Mouse (Mus musculus) urinary bladder, adult 2 months (tissue): ENCODE results near the gene Shf. TPM values are rescaled to one million over a fixed set of nuclear protein-coding genes. Genes with fewer than 3 reads are reported as not detected.
"Not testable (repeated sequence)": the region's sequence is repeated elsewhere in the genome, so short reads cannot be mapped to it uniquely, and the experiment has no call there.

Experiments used
- DNase-seq: peaks from one replicate; pipeline ENCODE4 v3.0.0; 2022; ENCODE audit warnings: low spot score
- polyA plus RNA-seq: library from polyadenylated mRNA; depleted of rRNA; stranded (reverse); fragments of >200 nt; gene quantifications from 2 replicates; pipeline ENCODE4 v1.2.3, GENCODE M21; 2012

Shf gene
- polyA plus RNA-seq, 1 experiment = 8.2 TPM

- DNase-seq = peak; percentile 93
Observed at GRCm38 (mm10) chr2:122348531-122349131, 20.3 kb downstream of the Shf start.

- DNase-seq = no peak
Observed at GRCm38 (mm10) chr2:122347257-122347656, 21.7 kb downstream of the Shf start.

DNA sequence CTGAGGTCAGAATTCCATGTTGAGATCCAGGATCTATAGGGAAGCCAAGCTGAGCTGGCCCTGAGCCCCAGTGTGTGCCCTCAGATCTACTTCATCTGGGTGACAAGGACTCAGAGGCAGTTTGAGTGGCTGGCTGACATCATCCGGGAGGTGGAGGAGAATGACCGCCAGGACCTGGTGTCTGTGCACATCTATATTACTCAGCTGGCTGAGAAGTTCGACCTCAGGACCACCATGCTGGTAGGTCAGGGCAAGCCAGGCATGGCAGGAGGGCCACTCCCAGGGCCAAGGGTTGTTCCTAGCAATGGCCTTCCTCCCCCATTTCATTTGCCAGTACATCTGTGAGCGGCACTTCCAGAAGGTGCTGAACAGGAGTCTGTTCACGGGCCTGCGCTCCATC, 22.8 kb downstream of the Shf start:
- not testable (repeated sequence) for DNase-seq

DNA sequence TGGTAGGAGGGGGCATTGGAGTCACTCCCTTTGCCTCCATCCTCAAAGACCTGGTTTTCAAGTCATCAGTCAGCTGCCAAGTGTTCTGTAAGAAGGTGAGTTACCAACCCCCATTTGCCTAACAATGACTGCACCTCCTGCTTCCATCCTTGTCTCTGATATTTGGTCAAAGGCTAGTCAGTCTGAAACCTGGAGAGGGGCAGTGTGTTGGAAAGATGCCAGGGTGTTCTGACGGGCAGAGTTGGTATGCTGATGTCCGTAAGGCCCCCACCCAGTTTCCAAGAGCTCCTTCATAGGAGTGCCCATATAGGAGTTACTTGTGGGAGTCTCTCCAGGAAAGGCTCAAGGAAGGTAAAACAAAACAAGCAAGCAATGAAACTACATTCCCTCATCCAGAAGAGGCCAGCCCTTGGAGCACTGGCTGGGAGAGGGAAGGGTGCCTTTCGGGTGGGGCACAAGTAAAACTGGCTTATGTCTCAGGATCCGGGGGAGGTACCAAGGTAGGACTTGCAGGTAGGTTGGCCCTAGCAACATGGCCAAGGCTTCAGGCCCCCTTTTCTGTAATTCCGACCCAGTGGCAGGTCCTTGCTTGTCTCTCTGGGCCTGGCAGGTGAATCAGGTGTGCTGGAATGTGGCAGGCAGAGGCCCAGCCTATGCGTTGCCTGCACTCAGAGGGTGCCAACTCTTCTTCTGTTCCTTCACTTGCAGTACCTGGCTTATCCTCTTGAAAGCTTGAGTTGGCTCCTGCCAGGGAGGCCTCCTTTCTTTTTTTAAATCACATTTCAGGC, 23.7 kb downstream of the Shf start:
- peak; percentile 40 for DNase-seq

DNA sequence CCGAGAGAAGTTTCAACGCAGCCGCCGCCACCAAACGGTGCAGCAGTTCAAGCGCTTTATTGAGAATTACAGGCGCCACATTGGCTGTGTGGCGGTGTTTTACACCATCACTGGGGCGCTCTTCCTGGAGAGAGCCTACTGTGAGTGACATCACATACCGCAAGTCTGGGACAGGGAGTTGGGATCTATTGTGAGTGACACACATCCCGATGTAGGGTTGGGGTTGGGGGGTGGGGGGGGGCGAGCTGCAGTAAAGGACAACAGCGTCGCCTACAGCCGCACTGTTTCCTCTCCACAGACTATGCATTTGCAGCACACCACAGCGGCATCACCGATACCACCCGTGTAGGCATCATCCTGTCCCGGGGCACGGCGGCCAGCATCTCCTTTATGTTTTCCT, 31.7 kb downstream of the Shf start:
- no peak for DNase-seq

GRCm38 (mm10) chr2:122334170-122334569, 34.8 kb downstream of the Shf start:
- DNase-seq = no peak

DNA sequence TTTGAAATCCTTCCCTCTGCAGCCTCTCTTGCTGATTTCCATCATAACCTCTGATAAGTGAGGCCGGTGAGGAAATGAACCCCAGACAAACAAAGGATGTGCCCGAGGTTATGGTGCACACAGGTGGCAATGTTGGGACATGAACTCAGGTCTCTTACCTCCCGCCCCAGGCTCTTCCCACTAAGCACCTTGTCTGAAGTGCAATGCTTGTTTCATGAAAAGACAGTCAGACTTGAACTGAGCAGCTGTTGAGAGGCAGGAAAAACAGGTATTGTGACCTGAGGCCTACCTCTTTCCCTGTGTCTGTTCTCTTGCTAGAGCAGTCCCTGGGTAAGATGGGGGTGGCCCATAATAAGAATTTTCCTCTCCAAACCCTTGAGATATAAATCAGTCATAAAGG, 36.7 kb downstream of the Shf start:
- DNase-seq = no peak

GRCm38 (mm10) chr2:122330317-122330716, 38.6 kb downstream of the Shf start:
- DNase-seq = not testable (repeated sequence)

GRCm38 (mm10) chr2:122327986-122328385, 41.0 kb downstream of the Shf start:
- DNase-seq = no peak

GRCm38 (mm10) chr2:122325361-122325760, 43.6 kb downstream of the Shf start:
- DNase-seq = no peak

DNA sequence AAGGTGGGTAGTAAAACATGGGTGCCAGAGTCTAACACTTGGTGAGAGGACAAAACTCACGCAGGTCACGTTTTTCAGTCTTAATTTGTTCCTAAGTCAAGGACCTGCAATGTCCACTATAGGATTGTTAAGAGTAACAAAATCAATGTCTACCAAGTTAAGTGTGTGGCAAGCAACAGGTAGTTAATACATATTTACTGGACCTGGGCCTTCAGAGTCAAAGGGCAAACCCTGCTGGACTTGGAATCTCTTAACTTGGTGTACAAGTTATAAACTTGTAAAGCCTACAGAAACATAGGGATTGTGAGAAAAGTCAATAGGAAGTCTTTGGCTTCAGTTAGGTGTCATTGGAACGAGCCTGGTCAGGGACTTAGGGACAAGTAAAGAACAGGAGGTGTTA, 44.4 kb downstream of the Shf start:
- no peak for DNase-seq

DNA sequence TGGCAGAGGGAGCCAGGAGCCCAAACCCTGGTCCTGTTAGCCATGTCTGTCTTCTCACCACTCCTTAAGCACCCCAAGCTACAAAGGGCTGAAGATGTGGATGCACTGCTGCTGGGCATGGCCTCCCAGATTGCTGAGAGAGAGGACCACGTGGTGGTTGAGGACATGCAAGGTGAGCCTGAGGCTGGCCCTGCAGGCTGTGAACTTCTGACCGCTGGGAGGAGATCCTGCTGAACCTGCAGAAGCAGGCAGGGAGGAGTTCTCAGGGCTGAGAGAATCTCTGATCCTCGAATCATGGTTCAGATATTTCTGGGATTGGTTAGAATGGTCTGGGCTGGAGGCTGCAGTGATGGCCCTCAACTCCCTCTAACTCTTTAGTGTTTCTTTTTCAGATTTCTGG, 45.0 kb downstream of the Shf start:
- no peak for DNase-seq

GRCm38 (mm10) chr2:122317384-122317783, 51.6 kb downstream of the Shf start:
- DNase-seq = no peak

DNA sequence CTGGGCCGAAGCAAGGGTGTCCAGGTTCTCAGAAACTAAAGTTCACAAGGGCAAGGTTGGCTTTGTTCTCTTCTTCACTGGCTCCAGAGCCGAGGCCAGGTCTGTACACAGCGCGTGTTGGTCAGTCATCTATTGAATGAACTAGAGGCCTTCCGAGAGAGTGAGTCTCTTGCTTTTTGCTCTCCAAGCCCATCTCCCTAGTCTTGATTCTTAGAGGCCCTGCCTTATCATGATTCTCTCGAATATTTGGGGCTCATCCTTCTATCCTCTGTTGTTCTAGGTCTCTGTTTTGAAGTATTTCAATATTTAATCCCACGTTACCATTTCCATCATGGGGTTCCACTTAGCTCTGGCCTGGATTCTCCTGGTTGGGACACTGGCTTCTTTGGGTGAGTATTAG, 53.6 kb downstream of the Shf start, which contains the start of gene Duox1:
Gene Duox1, plus strand, starts transcription at position 301 of the 400 bp plus-strand sequence.
- DNase-seq = no peak

DNA sequence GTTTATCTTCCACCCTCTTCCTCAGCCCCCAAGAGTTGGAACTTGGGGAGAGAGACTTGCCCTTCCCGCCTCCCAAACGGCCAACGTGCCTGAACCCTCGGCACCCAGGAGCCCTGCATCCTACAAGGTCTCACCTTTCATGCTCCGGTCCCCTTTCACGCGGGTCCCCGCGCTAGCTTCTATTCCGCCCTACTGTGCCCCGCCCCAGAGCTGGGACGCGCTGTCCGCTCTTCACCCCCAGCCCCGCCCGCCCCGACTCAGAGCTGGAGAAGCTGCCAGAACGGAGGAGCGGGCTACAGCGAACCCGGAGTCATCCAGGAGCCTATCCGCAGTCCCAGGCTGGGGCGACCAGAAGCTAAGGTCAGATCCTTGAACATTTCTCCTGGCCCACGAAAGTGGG, 55.4 kb downstream of the Shf start, which contains the start of gene Duoxa1:
Gene Duoxa1, minus strand, starts transcription at position 195 of the 400 bp plus-strand sequence.
- no peak for DNase-seq

DNA sequence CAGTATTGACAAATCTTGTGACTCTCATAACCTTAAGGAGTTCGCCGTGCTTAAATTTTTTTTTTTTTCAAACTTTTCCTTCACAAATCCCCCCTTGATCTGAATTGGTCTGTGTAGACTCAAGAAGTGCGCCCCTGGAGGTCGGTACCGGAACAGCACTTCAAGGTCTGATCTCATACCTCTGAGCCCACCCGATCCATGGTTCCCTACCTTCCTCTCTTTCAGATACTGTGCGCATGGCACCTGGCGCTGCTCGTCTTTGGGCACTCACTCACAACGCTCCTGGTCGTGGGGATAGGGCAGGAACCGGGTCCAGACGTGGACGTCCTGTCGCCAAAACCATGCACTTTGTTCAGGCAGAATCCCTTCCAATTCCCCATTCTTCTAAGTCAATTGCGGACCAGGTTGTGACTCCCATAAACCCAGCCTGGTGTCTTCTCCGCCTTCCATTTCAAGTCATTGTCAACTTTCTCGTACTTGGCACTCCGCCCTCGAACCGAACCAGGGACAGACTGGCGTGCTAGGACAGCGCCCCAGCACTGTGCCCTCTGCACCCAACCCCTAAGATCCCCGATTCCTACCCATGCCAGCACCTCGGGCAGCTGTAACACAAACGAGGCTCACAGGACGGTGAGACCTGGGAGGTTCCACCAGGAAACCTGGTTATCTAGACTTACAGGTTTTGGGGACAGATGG, 56.1 kb downstream of the Shf start:
- DNase-seq = peak; percentile 54

DNA sequence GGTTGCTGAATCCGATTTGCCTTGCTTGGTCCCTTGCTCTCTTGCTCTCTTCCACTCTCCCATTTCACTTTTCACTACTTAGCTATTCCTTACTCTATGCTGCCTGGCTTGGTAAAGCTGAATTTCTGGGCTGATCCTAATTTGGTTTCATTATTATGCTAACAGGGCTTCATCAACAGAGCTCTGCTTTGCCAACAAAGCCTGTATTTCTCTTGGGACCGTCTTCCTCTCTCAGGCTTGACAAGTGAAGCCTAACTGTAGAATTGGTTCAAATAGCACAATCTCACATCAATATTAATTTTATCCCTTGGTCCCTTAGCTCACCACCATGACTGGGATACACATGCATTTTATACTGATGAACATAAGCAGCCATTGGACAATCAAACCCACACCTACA, 57.4 kb downstream of the Shf start:
- no peak for DNase-seq

DNA sequence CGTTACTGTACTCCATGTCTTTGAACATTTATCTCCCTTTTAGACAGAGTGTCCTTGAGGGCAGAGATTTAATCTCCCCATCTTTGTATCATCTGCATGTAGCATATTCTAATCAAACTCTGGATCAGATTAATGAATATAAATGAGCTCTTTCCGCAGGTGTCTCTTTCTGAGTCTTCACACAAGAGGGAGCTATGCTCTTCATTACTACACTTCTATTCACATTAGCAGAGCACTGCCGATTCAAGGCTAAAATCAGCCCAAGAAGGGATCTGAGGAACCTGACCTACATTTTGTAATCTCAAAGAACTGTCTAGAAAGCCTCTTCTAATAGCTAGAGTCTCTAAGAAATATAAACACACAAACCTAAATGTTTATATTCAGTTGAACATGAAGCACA, 59.3 kb downstream of the Shf start:
- DNase-seq = no peak

GRCm38 (mm10) chr2:122306184-122306583, 62.8 kb downstream of the Shf start:
- DNase-seq = no peak

DNA sequence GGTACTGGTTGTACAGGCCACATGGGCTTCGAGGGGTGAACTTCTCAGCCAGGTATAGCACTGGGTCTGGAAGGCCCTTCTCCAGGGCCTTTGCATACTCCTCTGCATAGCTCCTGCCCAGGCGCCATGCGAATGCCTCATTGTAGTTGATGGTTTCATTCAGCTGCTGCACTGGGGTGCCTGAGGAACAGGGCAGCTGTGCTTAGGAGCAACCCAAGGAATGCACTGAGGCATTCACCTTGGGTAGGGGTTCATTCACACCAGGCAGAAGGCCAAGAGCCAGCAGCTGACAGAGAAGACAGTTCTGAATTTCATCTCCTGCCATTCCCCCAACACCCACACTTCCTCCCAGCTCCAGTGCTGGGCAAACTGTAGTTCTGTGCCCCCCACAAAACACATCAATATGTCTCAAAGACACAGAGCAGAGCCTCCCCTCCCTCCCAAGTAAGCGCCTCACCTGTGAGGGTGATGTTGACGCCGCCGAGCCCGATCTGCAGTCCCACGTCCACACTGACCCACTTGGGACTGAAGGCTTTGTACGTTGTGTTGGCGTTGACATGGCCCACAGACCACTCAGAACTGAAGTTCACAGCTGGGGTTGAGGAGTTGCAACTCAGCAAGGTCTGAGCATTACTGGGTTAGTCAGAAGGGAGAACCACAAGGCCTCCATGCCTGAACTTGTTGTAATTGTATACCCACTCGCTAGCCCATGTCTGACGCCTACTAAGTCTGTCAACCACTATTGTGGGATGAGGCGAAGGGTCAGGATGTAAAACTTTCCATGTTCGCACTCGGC, 63.7 kb downstream of the Shf start:
- DNase-seq = no peak

DNA sequence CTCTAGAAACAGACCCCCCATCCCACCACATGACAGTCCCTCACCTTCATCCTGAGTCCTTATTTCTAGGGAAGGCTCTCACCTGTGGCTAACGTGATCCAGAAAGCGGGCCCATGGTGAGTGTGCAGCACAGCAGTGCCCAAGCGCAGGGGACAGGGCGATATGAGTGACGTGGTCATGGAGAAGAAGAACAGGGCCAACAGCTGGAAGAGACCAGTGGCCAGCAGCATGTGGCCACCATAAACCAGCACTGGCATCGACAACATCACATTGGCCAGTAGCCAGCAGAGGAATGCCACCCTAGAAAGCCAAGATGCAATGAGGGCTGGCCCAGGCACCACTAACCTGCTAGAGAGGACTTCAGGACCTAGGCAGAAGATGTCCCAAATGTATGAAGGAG, 64.4 kb downstream of the Shf start:
- no peak for DNase-seq
